Mouse (Mus musculus) adrenal gland, adult 8-10 months (tissue): ENCODE data around the gene Zfp398. TPM values are rescaled to one million over a fixed set of nuclear protein-coding genes. Genes with fewer than 3 reads are reported as not detected.

Source experiments
- DNase-seq: peaks from one replicate; pipeline ENCODE4 v3.0.0; 2022
- microRNA-seq, 2 experiments: library from miRNA; unstranded; fragments of <30 nt; microRNA quantifications; one replicate each; pipeline ENCODE4 v1.2.0; 2022
- total RNA-seq, 4 experiments: library from RNA; stranded (reverse); gene quantifications; 2 replicates each; pipeline ENCODE4 v1.2.4; 2022

The Zfp398 gene
- total RNA-seq, 4 experiments from 2014 or later, result 15.0 to 19.0 (median 17.3) TPM

- DNase-seq, result no peak
These were observed 68.9 kb downstream of the Zfp398 start for GRCm38 (mm10) chr6:47904361-47904760.

GRCm38 (mm10) chr6:47904917-47905695, 69.6 kb downstream of the Zfp398 start:
- DNase-seq, result no peak

- DNase-seq, result no peak
These were observed 70.9 kb downstream of the Zfp398 start for GRCm38 (mm10) chr6:47906326-47906725.

GRCm38 (mm10) chr6:47909007-47909406, 73.5 kb downstream of the Zfp398 start:
- no peak for DNase-seq

- no peak for DNase-seq
These were observed 76.2 kb downstream of the Zfp398 start for GRCm38 (mm10) chr6:47911650-47912049.

- no peak for DNase-seq
These were observed 77.5 kb downstream of the Zfp398 start for GRCm38 (mm10) chr6:47912991-47913390.

- no peak for DNase-seq
These were observed 81.6 kb downstream of the Zfp398 start for GRCm38 (mm10) chr6:47917051-47917450.

- DNase-seq, result no peak
These were observed 83.4 kb downstream of the Zfp398 start for GRCm38 (mm10) chr6:47918768-47919274.

- no peak for DNase-seq
These were observed 84.4 kb downstream of the Zfp398 start for GRCm38 (mm10) chr6:47919646-47920446.

GRCm38 (mm10) chr6:47920447-47921340, 85.2 kb downstream of the Zfp398 start, which contains the start of gene Zfp212:
Gene Zfp212, plus strand, starts transcription at chr6:47920476.
- DNase-seq, result peak; percentile 80

Small RNA genes lying within 50 kb of the gene (microRNA-seq; reads per million reads assigned to microRNA genes)
- gene Mir704, result 0.34 to 0.88 reads per million in 2 experiments

Other genes with a start within 250 kb of the Zfp398 start
- gene Ezh2, start 240.3 kb upstream of the Zfp398 start, total RNA-seq, result 10 to 100 TPM in 3 of 4 experiments, 1 to 10 TPM in 1; 7.6 to 16.1 (median 12.4) TPM
- 100 to 1,000 TPM in 2 of 4 experiments, 10 to 100 TPM in 2; 98.3 to 114 (median 107) TPM for gene Pdia4, start 22.2 kb upstream of the Zfp398 start, total RNA-seq
- 1 to 10 TPM; 1.0 to 1.8 (median 1.5) TPM for gene Zfp786, start 4.8 kb upstream of the Zfp398 start, total RNA-seq
- 10 to 100 TPM in 1 of 4 experiments, 1 to 10 TPM in 3; 9.4 to 13.3 (median 9.7) TPM for gene Zfp282, start 41.5 kb downstream of the Zfp398 start, total RNA-seq
- 10 to 100 TPM; 17.0 to 25.4 (median 19.0) TPM for gene Zfp212, start 84.8 kb downstream of the Zfp398 start, total RNA-seq
- gene Zfp956, start 117.7 kb downstream of the Zfp398 start, total RNA-seq, result 10 to 100 TPM in 2 of 4 experiments, 1 to 10 TPM in 2; 7.6 to 16.1 (median 11.7) TPM
- gene Zfp777, start 213.2 kb downstream of the Zfp398 start, total RNA-seq, result 10 to 100 TPM; 23.9 to 31.1 (median 27.5) TPM